In genomic region chr7:66278001-66278400, GRCm38 (mm10) we compare ENCODE assay signal across 23 mouse cellular contexts.
"Had no signal": no experiment of that assay in that cellular context is flagged by ENCODE, and none has a peak within 500 bp of the region (broad histone marks: within the 10 kb centered on the region; RNA-seq: fewer than 3 reads in every experiment).

No protein-coding gene starts in this region.

- H3K27ac ChIP-seq: left cerebral cortex, adult 2 months; limb, embryonic 12.5 days; limb, embryonic 15.5 days; liver, embryonic 14.5 days; macrophage; midbrain, embryonic 12.5 days; midbrain, embryonic 15.5 days; neural tube, embryonic 12.5 days; neural tube, embryonic 15.5 days; stomach, embryonic 15.5 days had no signal

- H3K9me3 ChIP-seq: limb, embryonic 12.5 days; limb, embryonic 15.5 days; midbrain, embryonic 12.5 days; midbrain, embryonic 15.5 days; neural tube, embryonic 12.5 days; neural tube, embryonic 15.5 days; stomach, embryonic 15.5 days had no signal

- ATAC-seq: intestine, embryonic 16.5 days; liver, postnatal 0 days; midbrain, embryonic 15.5 days had no signal

- H3K27me3 ChIP-seq: limb, embryonic 12.5 days; limb, embryonic 15.5 days; midbrain, embryonic 15.5 days; neural tube, embryonic 12.5 days; neural tube, embryonic 15.5 days; stomach, embryonic 15.5 days had no signal

- DNase-seq: kidney, adult 18-20 months; kidney, adult 9 months; kidney, postnatal 25 days; layer of hippocampus, postnatal 36 days; left cerebral cortex, postnatal 4 days; liver, postnatal 0 days; right cerebral cortex, adult 18-20 months; right cerebral cortex, postnatal 25 days; spleen, adult 18-20 months; thymus, adult 18-20 months; thymus, postnatal 36 days had no signal

- H3K36me3 ChIP-seq: midbrain, embryonic 12.5 days; midbrain, embryonic 15.5 days; neural tube, embryonic 12.5 days; neural tube, embryonic 15.5 days had no signal

- H3K4me1 ChIP-seq: limb, embryonic 15.5 days; stomach, embryonic 15.5 days had no signal

- H3K9ac ChIP-seq: limb, embryonic 12.5 days; limb, embryonic 15.5 days; liver, embryonic 14.5 days; liver, postnatal 0 days; midbrain, embryonic 12.5 days; midbrain, embryonic 15.5 days; neural tube, embryonic 12.5 days; neural tube, embryonic 15.5 days; stomach, embryonic 15.5 days had no signal

- H3K4me3 ChIP-seq: left cerebral cortex, adult 2 months; limb, embryonic 12.5 days; limb, embryonic 15.5 days; midbrain, embryonic 12.5 days; midbrain, embryonic 15.5 days; neural tube, embryonic 12.5 days; neural tube, embryonic 15.5 days; stomach, embryonic 15.5 days had no signal

- H3K4me2 ChIP-seq: limb, embryonic 12.5 days; limb, embryonic 15.5 days; liver, embryonic 11.5 days; midbrain, embryonic 12.5 days; midbrain, embryonic 15.5 days; neural tube, embryonic 12.5 days; neural tube, embryonic 15.5 days; stomach, embryonic 15.5 days had no signal
